ENCODE assay signal across 8 mouse cellular contexts in genomic region chr12:11178486-11179154, GRCm38 (mm10). TPM values are rescaled to one million over a fixed set of nuclear protein-coding genes. Genes with fewer than 3 reads are reported as not detected.
DNase-seq lines count a peak whose midpoint lies in the region; ATAC-seq lines count a peak whose summit lies in the region.

No protein-coding gene starts in this region.

- peak; percentile 96 for ATAC-seq in common myeloid progenitor, adult 5-6 weeks (replicated peaks; ENCODE audit: low read depth, poor library complexity, severe bottlenecking)
- ATAC-seq in megakaryocyte-erythroid progenitor cell, adult 5-6 weeks (replicated peaks; ENCODE audit: low FRiP score, low TSS enrichment, poor library complexity, severe bottlenecking) = peak; percentile 96

- peak; percentile 88 for DNase-seq in ZHBTc4 (ENCODE audit: low read depth, low spot score)
- peak; percentile 92 for DNase-seq in gastrocnemius, postnatal 10 days
- DNase-seq in induced T-regulatory cell, adult 2 months (ENCODE audit: low read depth) = peak; percentile 77
- DNase-seq in left cerebral cortex, adult 8-10 months (ENCODE audit: low spot score in 2 of 2) = peak; percentile 64 to 76
- peak; percentile 94 for DNase-seq in right cerebral cortex, postnatal 14 days
- DNase-seq in urinary bladder, postnatal 25 days (ENCODE audit: low spot score) = peak; percentile 86

RNA-seq across cellular contexts. Expression of gene Kcns3, which starts 27.8 kb away (rescaled TPM):
- total RNA-seq in common myeloid progenitor, adult 5-6 weeks (2017) = not detected in 2 replicates
- total RNA-seq in gastrocnemius, postnatal 10 days (2021) = 1 to 10 TPM in 1 of 2 experiments, under 1 TPM in 1; 0.97 to 1.2 TPM
- 1 to 10 TPM; 7.5 to 9.1 (median 8.5) TPM for total RNA-seq in left cerebral cortex, adult 8-10 months (2022)
- total RNA-seq in megakaryocyte-erythroid progenitor cell, adult 5-6 weeks (2014; fragmentation: Nextera tagmentation) = not detected in 2 replicates
- not detected in 2 replicates for total RNA-seq in megakaryocyte-erythroid progenitor cell, adult 5-6 weeks (2017)

RNA-seq across cellular contexts. Expression of gene Msgn1, which starts 30.2 kb away (rescaled TPM):
- not detected in 2 replicates for total RNA-seq in common myeloid progenitor, adult 5-6 weeks (2017)
- not detected for total RNA-seq in gastrocnemius, postnatal 10 days (2021)
- not detected for total RNA-seq in left cerebral cortex, adult 8-10 months (2022)
- total RNA-seq in megakaryocyte-erythroid progenitor cell, adult 5-6 weeks (2014; fragmentation: Nextera tagmentation) = not detected in 2 replicates
- not detected in 2 replicates for total RNA-seq in megakaryocyte-erythroid progenitor cell, adult 5-6 weeks (2017)

Comparison
In these comparisons a context has a peak if more than half of its experiments do, and no peak if none do; other contexts are left out.
1. Peak in every context shown above with its lines: DNase-seq and ATAC-seq.